Mouse (Mus musculus) lung, embryonic 16.5 days (tissue): ENCODE measurements at regions not wholly inside any gene's neighbourhood (a gene's known extent, or its start where the extent isn't known, plus 50 kb on each side); places are given as distances from the start of the nearest gene placed in this dataset.
A peak's percentile ranks its signal among the peaks of the same experiment; 100 is the strongest.

ENCODE experiments used
- ATAC-seq: fragments of 200-750 bp; cut with Nextera tagmentation; 2 replicates; pipeline ENCODE4 v1.8.0; 2017; ENCODE audit warnings: low read depth, mild to moderate bottlenecking, moderate library complexity
- H3K27ac ChIP-seq: fragments of 300-500 bp; sonication (generic); 2 replicates; pipeline ENCODE4 v1.5.1; 2014; ENCODE audit warnings: mild to moderate bottlenecking, control low read depth, low read length
- H3K27me3 ChIP-seq: fragments of 300-500 bp; sonication (generic); 2 replicates; pipeline ENCODE4 v1.6.1; 2014; ENCODE audit warnings: low read depth, low read length, mixed read lengths; ENCODE audit not compliant: control insufficient read depth, insufficient read depth
- H3K36me3 ChIP-seq: fragments of 300-500 bp; sonication (generic); 2 replicates; pipeline ENCODE4 v1.6.1; 2014; ENCODE audit warnings: low read length; ENCODE audit not compliant: control insufficient read depth, insufficient read depth
- H3K4me1 ChIP-seq: fragments of 300-500 bp; sonication (generic); replicated peaks from 2 replicates; pipeline ENCODE4 v1.6.1; 2014; ENCODE audit warnings: low read length, mixed read lengths; ENCODE audit not compliant: control insufficient read depth, insufficient read depth
- H3K4me2 ChIP-seq: fragments of 300-500 bp; sonication (generic); 2 replicates; pipeline ENCODE4 v1.6.1; 2014; ENCODE audit warnings: low read depth, low read length, control low read depth
- H3K4me3 ChIP-seq: fragments of 300-500 bp; sonication (generic); 2 replicates; pipeline ENCODE4 v1.5.1; 2014; ENCODE audit warnings: mild to moderate bottlenecking, low read length, control low read depth
- H3K9ac ChIP-seq: fragments of 300-500 bp; sonication (generic); 2 replicates; pipeline ENCODE4 v1.6.1; 2014; ENCODE audit warnings: low read length, control low read depth
- H3K9me3 ChIP-seq: fragments of 300-500 bp; sonication (generic); 2 replicates; pipeline ENCODE4 v1.6.1; 2016; ENCODE audit warnings: low read length; ENCODE audit not compliant: control insufficient read depth
- WGBS: fragments of 180-500 bp; shearing (Covaris S2); extraction: QIAGEN DNeasy Blood & Tissue Kit; methylation state at CpG from one replicate; pipeline ENCODE4 v1.1.7; 2014; 5-methylcytosine and 5-hydroxymethylcytosine counted together

DNA sequence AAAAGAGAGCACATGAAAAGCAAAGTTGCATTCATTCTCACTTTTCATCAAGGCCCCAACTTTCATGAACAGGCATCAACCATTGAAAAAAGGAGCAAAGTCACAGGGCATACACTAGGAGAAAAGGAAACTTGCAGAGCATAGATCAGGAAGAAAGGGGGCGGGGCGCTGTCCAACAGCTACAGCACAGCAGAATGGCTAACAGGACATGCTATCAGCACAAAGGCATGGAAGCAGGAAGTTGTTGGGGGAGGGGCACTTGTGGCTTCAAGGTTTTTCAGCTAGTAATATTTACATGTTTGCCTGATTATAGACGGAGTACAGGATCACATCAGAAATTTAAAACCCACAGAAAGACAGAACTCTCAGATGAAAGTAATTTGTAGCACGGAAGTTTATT, 268.7 kb downstream of the Cd47 start:
- H3K27me3 ChIP-seq, result no peaks in the 10 kb centered on the region
- no peaks in the 10 kb centered on the region for H3K9me3 ChIP-seq
- H3K36me3 ChIP-seq, result no peaks in the 10 kb centered on the region
- H3K9ac ChIP-seq, result no peak overlapping the region
- peak; percentile 77 for ATAC-seq
- WGBS, result 49% methylated on average over 4 of the region's 4 CpGs
- H3K4me1 ChIP-seq, result no peaks in the 10 kb centered on the region
- H3K4me3 ChIP-seq, result no peak overlapping the region
- H3K27ac ChIP-seq, result no peak overlapping the region
- H3K4me2 ChIP-seq, result no peak overlapping the region

DNA sequence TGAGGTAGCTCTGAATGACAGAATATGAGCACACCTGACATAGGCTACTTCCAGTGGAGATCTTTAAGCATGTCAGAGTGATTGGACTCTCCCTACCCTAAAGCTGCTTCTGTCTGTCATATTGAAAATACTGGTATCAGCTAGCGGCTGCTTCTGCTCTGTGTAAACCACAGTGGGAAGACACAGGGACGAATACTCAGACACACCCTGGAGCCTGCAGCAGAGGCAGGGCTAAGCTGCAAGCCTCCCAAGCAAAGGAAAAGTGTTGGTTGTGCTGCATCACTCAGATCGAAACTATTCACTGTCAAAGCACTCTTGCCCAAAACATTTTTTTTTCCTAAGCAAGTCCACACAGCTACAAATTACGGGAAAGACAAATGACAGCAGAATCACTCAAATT, 270.4 kb downstream of the Cd47 start:
- 50% methylated on average over 4 of the region's 4 CpGs for WGBS
- H3K4me1 ChIP-seq, result no peaks in the 10 kb centered on the region
- no peaks in the 10 kb centered on the region for H3K9me3 ChIP-seq
- ATAC-seq, result no peak
- H3K4me2 ChIP-seq, result no peak overlapping the region
- no peak overlapping the region for H3K27ac ChIP-seq
- no peak overlapping the region for H3K4me3 ChIP-seq
- H3K36me3 ChIP-seq, result no peaks in the 10 kb centered on the region
- H3K9ac ChIP-seq, result no peak overlapping the region
- H3K27me3 ChIP-seq, result no peaks in the 10 kb centered on the region

DNA sequence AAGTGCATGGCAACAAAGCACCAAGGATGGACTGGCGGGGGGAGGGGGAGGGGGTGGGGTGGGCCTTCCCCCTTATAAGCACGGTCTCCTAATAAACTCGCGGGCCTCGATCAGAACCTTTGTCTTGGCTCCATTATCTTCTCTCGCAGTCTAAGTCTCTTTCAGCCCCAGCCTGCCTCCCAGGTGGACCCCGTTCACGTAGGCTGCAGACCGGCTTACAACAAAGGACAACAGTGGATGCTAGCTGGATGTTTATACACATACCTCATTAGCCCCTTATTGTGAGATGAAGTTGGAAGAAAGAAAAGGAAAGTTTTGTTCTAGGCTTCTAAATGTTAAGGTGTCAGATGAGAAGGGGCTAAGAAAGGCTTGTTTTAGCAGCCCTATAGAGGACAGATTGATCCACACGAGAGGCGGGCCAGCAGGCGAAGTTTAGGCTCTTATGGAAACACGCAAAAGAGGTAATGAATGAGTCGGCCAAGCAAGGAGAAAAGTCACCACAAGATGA, 272.6 kb downstream of the Cd47 start:
- Histone ChIP-seq H3K36me3 (no peaks in the 10 kb centered on the region), H3K4me1 (no peaks in the 10 kb centered on the region), H3K4me3 (no peak overlapping the region), H3K9ac (no peak overlapping the region), H3K27ac (no peak overlapping the region), H3K27me3 (no peaks in the 10 kb centered on the region), H3K9me3 (no peaks in the 10 kb centered on the region), H3K4me2 (no peak overlapping the region)
- 57% methylated on average over 14 of the region's 14 CpGs for WGBS
- ATAC-seq, result no peak

DNA sequence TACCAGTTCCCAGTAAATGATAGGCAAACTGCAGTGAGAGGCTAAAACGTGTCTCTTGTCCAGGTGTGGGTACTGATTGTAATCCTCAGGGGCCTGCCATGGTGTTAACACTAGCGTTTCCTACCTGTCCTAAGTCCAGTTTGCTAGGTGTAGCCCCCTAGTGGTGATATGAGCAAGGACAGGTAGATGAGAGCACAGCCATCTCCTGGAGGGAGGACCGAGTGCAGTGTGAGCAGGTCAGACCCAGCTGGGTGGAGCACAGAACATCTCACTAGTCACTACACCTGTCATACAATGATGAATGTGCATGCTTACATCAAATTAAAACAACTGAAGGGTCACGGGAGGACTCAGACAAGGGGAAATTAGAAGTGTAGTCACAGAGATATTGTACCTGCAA, 273.6 kb downstream of the Cd47 start:
- Histone ChIP-seq H3K4me2 (no peak overlapping the region), H3K9ac (no peak overlapping the region), H3K27me3 (no peaks in the 10 kb centered on the region), H3K27ac (no peak overlapping the region), H3K4me1 (no peaks in the 10 kb centered on the region), H3K4me3 (no peak overlapping the region), H3K36me3 (no peaks in the 10 kb centered on the region), H3K9me3 (no peaks in the 10 kb centered on the region)
- no peak for ATAC-seq
- 66% methylated on average over 4 of the region's 4 CpGs for whole genome bisulfite sequencing

DNA sequence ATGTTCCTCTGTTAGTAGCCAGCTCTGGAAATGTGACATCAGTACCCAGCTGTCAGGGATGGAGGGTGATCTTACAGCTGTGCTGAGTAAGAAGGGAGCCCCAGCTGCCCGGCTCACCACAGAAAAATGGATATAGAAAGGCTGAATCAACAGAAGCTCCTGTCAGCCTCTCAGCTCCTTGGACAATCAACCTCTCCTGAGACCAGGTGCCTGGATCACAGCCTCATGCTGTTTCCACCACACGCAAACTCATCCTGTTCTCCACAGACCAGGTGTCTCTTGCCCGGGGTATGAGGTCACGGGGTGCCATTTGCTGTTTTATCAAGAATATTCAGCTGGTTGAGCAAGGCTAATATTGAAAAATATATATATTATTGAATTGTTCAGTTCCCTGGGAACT, 275.3 kb downstream of the Cd47 start:
- H3K36me3 ChIP-seq, result no peaks in the 10 kb centered on the region
- no peak overlapping the region for H3K4me3 ChIP-seq
- no peaks in the 10 kb centered on the region for H3K27me3 ChIP-seq
- H3K4me2 ChIP-seq, result no peak overlapping the region
- H3K9ac ChIP-seq, result no peak overlapping the region
- no peaks in the 10 kb centered on the region for H3K4me1 ChIP-seq
- H3K27ac ChIP-seq, result no peak overlapping the region
- ATAC-seq, result no peak
- H3K9me3 ChIP-seq, result no peaks in the 10 kb centered on the region
- 76% methylated on average over 4 of the region's 4 CpGs for WGBS

DNA sequence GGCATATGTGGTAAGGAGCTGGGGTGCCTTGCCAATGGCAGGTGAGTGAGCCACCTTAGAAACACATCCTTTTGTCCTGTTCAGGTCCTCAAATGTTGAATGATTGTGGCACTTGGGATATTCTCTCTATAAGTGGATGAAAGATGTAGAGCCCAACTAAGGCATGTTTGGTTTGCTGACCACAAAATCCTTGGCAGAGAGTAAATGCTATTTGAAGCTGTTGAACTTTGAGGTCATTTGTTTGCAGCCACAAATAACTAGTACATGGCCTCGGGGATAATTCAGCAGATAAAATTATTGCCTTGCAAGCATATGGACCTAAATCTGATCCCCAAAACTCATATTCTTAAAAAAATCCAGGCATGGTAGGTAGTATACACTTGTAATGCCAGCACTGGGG, 281.2 kb downstream of the Cd47 start:
- WGBS, result 38% methylated on average over 1 of the region's 1 CpGs
- Histone ChIP-seq H3K9me3 (no peaks in the 10 kb centered on the region), H3K27ac (no peak overlapping the region), H3K4me1 (no peaks in the 10 kb centered on the region), H3K27me3 (no peaks in the 10 kb centered on the region), H3K36me3 (no peaks in the 10 kb centered on the region), H3K4me2 (no peak overlapping the region), H3K4me3 (no peak overlapping the region), H3K9ac (no peak overlapping the region)
- ATAC-seq, result no peak

DNA sequence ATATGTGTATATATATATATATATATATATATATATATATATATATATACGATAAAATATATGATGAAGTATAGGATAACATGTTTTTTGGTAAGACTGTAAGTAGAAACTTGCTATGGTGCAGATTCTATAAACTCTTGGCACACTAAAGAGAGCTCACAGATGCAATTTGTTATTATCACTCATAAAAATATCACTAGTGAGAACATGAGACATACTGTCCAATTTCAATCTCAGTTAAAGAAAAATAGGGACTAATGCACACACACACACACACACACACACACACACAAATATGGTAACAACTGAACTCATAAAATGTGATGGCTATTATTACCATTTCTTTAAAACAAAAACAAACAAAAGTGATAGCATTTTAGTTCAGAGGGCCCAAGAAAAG, 292.0 kb downstream of the Cd47 start:
- H3K9ac ChIP-seq, result no peak overlapping the region
- H3K27me3 ChIP-seq, result no peaks in the 10 kb centered on the region
- H3K27ac ChIP-seq, result no peak overlapping the region
- no peaks in the 10 kb centered on the region for H3K36me3 ChIP-seq
- H3K4me1 ChIP-seq, result peaks cover 3% of the 10 kb centered on the region; the same call in 1 of the 2 replicates
- no peak overlapping the region for H3K4me2 ChIP-seq
- 53% methylated on average over 1 of the region's 1 CpGs for WGBS
- peak; percentile 74; the same call in 1 of the 2 replicates for ATAC-seq
- H3K9me3 ChIP-seq, result no peaks in the 10 kb centered on the region
- H3K4me3 ChIP-seq, result no peak overlapping the region

DNA sequence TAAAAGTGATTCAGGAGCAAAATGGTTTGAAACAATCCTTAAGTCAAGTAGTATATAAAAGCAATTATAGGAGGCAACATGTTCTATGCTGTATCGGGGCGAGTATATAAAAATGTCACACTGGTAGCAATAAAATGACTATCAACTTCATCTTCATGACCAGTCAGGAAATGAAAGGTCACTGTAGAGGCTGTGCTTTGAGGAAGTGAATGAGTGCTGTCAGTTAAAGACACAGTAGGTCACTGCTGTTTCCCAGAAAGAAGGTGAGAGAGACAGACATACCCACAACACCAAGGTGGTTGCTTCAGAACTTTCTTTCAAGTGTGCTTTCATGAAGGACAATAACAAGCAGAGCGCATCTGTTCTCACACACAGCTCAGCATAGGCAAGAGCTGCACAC, 292.4 kb downstream of the Cd47 start:
- no peak overlapping the region for H3K9ac ChIP-seq
- H3K27ac ChIP-seq, result peak overlapping the region; percentile 52
- H3K4me2 ChIP-seq, result no peak overlapping the region
- H3K27me3 ChIP-seq, result no peaks in the 10 kb centered on the region
- H3K4me1 ChIP-seq, result peaks cover 3% of the 10 kb centered on the region; the same call in 1 of the 2 replicates
- no peaks in the 10 kb centered on the region for H3K36me3 ChIP-seq
- H3K9me3 ChIP-seq, result no peaks in the 10 kb centered on the region
- peak; percentile 31; the same call in 1 of the 2 replicates for ATAC-seq
- WGBS, result 73% methylated on average over 3 of the region's 3 CpGs
- H3K4me3 ChIP-seq, result no peak overlapping the region

DNA sequence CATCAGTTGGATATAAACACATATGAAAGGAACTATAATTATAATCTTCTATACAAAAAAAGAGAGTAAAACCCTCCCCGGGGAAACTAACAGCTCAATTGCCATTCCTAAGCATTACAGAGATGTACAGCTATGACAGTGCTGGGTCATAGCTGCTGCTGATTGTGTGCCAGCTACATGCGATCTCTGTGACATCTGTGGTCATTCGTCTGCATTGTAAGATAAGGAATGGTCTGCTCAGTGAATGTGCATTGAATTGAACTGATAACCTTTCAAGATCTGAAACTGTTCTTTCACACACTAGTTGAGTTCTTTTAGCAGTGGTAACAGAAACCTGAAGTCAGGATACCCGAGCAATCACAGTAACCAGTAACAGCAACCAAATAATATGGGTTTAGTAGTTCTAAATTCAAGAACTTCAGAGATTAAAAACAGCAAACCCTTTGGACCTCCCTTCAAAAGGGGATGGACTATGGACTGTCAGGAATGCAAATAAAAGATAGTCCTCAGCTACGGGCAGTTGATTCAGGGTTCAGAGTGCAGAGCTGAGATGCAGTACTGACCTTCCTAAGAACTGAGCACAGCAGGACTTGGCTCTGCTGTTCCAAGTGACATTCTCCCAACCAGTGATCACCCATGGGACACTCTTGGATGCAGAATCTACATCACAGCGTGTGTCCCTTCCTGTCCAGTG, 295.7 kb downstream of the Cd47 start:
- Histone ChIP-seq H3K4me2 (no peak overlapping the region), H3K9me3 (no peaks in the 10 kb centered on the region), H3K36me3 (no peaks in the 10 kb centered on the region), H3K27ac (no peak overlapping the region), H3K27me3 (no peaks in the 10 kb centered on the region), H3K9ac (no peak overlapping the region), H3K4me1 (peaks cover 3% of the 10 kb centered on the region; the same call in 1 of the 2 replicates), H3K4me3 (no peak overlapping the region)
- ATAC-seq, result no peak
- WGBS, result 46% methylated on average over 6 of the region's 6 CpGs
